Mouse (Mus musculus): ENCODE data around the gene Tmem41b. TPM values are rescaled to one million over a fixed set of nuclear protein-coding genes. Genes with fewer than 3 reads are reported as not detected.

Gene Tmem41b
- polyA plus RNA-seq, 1 experiment: 39.6 TPM

GRCm38 (mm10) chr7:109961570-109961969, 25.2 kb downstream of the Tmem41b start:
- no peak overlapping the region for H3K27ac ChIP-seq (replicated peaks; ENCODE audit: low read depth, low read length)

GRCm38 (mm10) chr7:109960613-109961154, 26.0 kb downstream of the Tmem41b start:
- Histone ChIP-seq H3K4me1 (ENCODE audit: control insufficient read depth, insufficient read depth, insufficient read length, low read length) (no peaks in the 10 kb centered on the region), H3K27ac (replicated peaks; ENCODE audit: low read depth, low read length) (peak overlapping the region; percentile 90), H3K4me3 (ENCODE audit: insufficient read depth, low read depth, low read length) (peak overlapping the region; percentile 79)

More at GRCm38 (mm10) chr7:109961570-109961969, 25.2 kb downstream of the Tmem41b start:
- Histone ChIP-seq H3K4me3 (ENCODE audit: insufficient read depth, low read depth, low read length) (no peak overlapping the region), H3K4me1 (ENCODE audit: control insufficient read depth, insufficient read depth, insufficient read length, low read length) (no peaks in the 10 kb centered on the region)

GRCm38 (mm10) chr7:109959716-109960612, 26.8 kb downstream of the Tmem41b start, which contains the start of gene Dennd5a:
Dennd5a (minus strand) TSS chr7:109960470.
- H3K27ac ChIP-seq (replicated peaks; ENCODE audit: low read depth, low read length): peak within 1 kb of the TSS; percentile 90
- H3K4me3 ChIP-seq (ENCODE audit: insufficient read depth, low read depth, low read length): peak within 1 kb of the TSS; percentile 79
- peaks cover 4% of the 10 kb centered on the region; the same call in 1 of the 2 replicates for H3K4me1 ChIP-seq (ENCODE audit: control insufficient read depth, insufficient read depth, insufficient read length, low read length)

- H3K27ac ChIP-seq (replicated peaks; ENCODE audit: low read depth, low read length): peak overlapping the region; percentile 84
- peak overlapping the region; percentile 79 for H3K4me3 ChIP-seq (ENCODE audit: insufficient read depth, low read depth, low read length)
- H3K4me1 ChIP-seq (ENCODE audit: control insufficient read depth, insufficient read depth, insufficient read length, low read length): peaks cover 9% of the 10 kb centered on the region
Observed at GRCm38 (mm10) chr7:109958843-109959715, 27.6 kb downstream of the Tmem41b start.

- peaks cover 13% of the 10 kb centered on the region for H3K4me1 ChIP-seq (ENCODE audit: control insufficient read depth, insufficient read depth, insufficient read length, low read length)
- H3K27ac ChIP-seq (replicated peaks; ENCODE audit: low read depth, low read length): peak overlapping the region; percentile 84
- H3K4me3 ChIP-seq (ENCODE audit: insufficient read depth, low read depth, low read length): peak overlapping the region; percentile 79
Observed at GRCm38 (mm10) chr7:109957996-109958789, 28.5 kb downstream of the Tmem41b start.

- Histone ChIP-seq H3K4me1 (ENCODE audit: control insufficient read depth, insufficient read depth, insufficient read length, low read length) (peaks cover 16% of the 10 kb centered on the region), H3K27ac (replicated peaks; ENCODE audit: low read depth, low read length) (no peak overlapping the region), H3K4me3 (ENCODE audit: insufficient read depth, low read depth, low read length) (no peak overlapping the region)
Observed at GRCm38 (mm10) chr7:109954622-109955401, 31.9 kb downstream of the Tmem41b start.

GRCm38 (mm10) chr7:109951297-109951696, 35.4 kb downstream of the Tmem41b start:
- no peak overlapping the region for H3K27ac ChIP-seq (replicated peaks; ENCODE audit: low read depth, low read length)
- H3K4me3 ChIP-seq (ENCODE audit: insufficient read depth, low read depth, low read length): no peak overlapping the region
- H3K4me1 ChIP-seq (ENCODE audit: control insufficient read depth, insufficient read depth, insufficient read length, low read length): peaks cover 20% of the 10 kb centered on the region

GRCm38 (mm10) chr7:109944421-109945034, 42.2 kb downstream of the Tmem41b start:
- H3K4me3 ChIP-seq (ENCODE audit: insufficient read depth, low read depth, low read length): no peak overlapping the region
- H3K4me1 ChIP-seq (ENCODE audit: control insufficient read depth, insufficient read depth, insufficient read length, low read length): peaks cover 12% of the 10 kb centered on the region; the same call in 1 of the 2 replicates
- H3K27ac ChIP-seq (replicated peaks; ENCODE audit: low read depth, low read length): no peak overlapping the region

GRCm38 (mm10) chr7:109929628-109930027, 57.1 kb downstream of the Tmem41b start:
- no peaks in the 10 kb centered on the region for H3K4me1 ChIP-seq (ENCODE audit: control insufficient read depth, insufficient read depth, insufficient read length, low read length)
- H3K27ac ChIP-seq (replicated peaks; ENCODE audit: low read depth, low read length): no peak overlapping the region

GRCm38 (mm10) chr7:109928365-109928764, 58.4 kb downstream of the Tmem41b start:
- Histone ChIP-seq H3K4me3 (ENCODE audit: insufficient read depth, low read depth, low read length) (no peak overlapping the region), H3K27ac (replicated peaks; ENCODE audit: low read depth, low read length) (no peak overlapping the region)

More at GRCm38 (mm10) chr7:109929628-109930027, 57.1 kb downstream of the Tmem41b start:
- H3K4me3 ChIP-seq (ENCODE audit: insufficient read depth, low read depth, low read length): no peak overlapping the region

GRCm38 (mm10) chr7:109924965-109925364, 61.8 kb downstream of the Tmem41b start:
- no peaks in the 10 kb centered on the region for H3K4me1 ChIP-seq (ENCODE audit: control insufficient read depth, insufficient read depth, insufficient read length, low read length)
- no peak overlapping the region for H3K27ac ChIP-seq (replicated peaks; ENCODE audit: low read depth, low read length)
- H3K4me3 ChIP-seq (ENCODE audit: insufficient read depth, low read depth, low read length): no peak overlapping the region

More at GRCm38 (mm10) chr7:109928365-109928764, 58.4 kb downstream of the Tmem41b start:
- H3K4me1 ChIP-seq (ENCODE audit: control insufficient read depth, insufficient read depth, insufficient read length, low read length): no peaks in the 10 kb centered on the region

GRCm38 (mm10) chr7:109922889-109923288, 63.8 kb downstream of the Tmem41b start:
- no peaks in the 10 kb centered on the region for H3K4me1 ChIP-seq (ENCODE audit: control insufficient read depth, insufficient read depth, insufficient read length, low read length)
- H3K27ac ChIP-seq (replicated peaks; ENCODE audit: low read depth, low read length): no peak overlapping the region
- H3K4me3 ChIP-seq (ENCODE audit: insufficient read depth, low read depth, low read length): no peak overlapping the region
